Mouse (Mus musculus) pancreas, adult 10 weeks (tissue): ENCODE results near the gene Barx1. TPM values are rescaled to one million over a fixed set of nuclear protein-coding genes. Genes with fewer than 3 reads are reported as not detected.

ENCODE experiments used
- polyA plus RNA-seq: library from polyadenylated mRNA; stranded (reverse); fragments of 350-450 nt; fragmentation: Illumina TruSeq; extraction: RNeasy Lipid Tissue Mini Kit (QIAGEN cat#74804); gene quantifications from one replicate; pipeline ENCODE4 v1.2.3, GENCODE M21; 2015; ENCODE audit warnings: low read depth, low replicate concordance; ENCODE audit not compliant: insufficient read depth

Barx1 gene
- polyA plus RNA-seq = 3.0 TPM

GRCm38 (mm10) chr13:48662431-48663143 lies at the start of gene Barx1:
Gene Barx1, plus strand, starts transcription at chr13:48662998.

GRCm38 (mm10) chr13:48625433-48626184 lies 37.2 kb upstream of the Barx1 start, which contains the start of gene Ptpdc1:
Gene Ptpdc1, minus strand, starts transcription at chr13:48625664.

Other genes starting within 250 kb of the Barx1 start
- gene Zfp169, start 149.5 kb upstream of the Barx1 start, polyA plus RNA-seq = 1.1 TPM
- gene A830005F24Rik, start 149.4 kb upstream of the Barx1 start, polyA plus RNA-seq = not detected
- 2.2 TPM for gene Ptpdc1, start 37.3 kb upstream of the Barx1 start, polyA plus RNA-seq
- 6.0 TPM for gene Phf2, start 208.1 kb downstream of the Barx1 start, polyA plus RNA-seq